Mouse (Mus musculus): Measurements from ENCODE around the gene Slc9a9.

Slc9a9 gene

GRCm38 (mm10) chr9:95166224-95166623 lies 496.5 kb downstream of the Slc9a9 start:
- POLR2A ChIA-PET, result no interaction called here
- CTCF ChIA-PET, result no interaction called here

- CTCF ChIA-PET, result no interaction called here
Measured at GRCm38 (mm10) chr9:95167806-95168205, 498.1 kb downstream of the Slc9a9 start.

GRCm38 (mm10) chr9:95168487-95169008 lies 498.8 kb downstream of the Slc9a9 start:
- CTCF ChIA-PET, result no interaction called here
- POLR2A ChIA-PET, result interaction anchor here in 1 of 4 experiments (0.7 kb wide), 1 partner anchor 421 kb away, joined by 3 read pairs; no protein-coding TSS in a partner anchor

More at GRCm38 (mm10) chr9:95167806-95168205, 498.1 kb downstream of the Slc9a9 start:
- POLR2A ChIA-PET, result no interaction called here

- CTCF ChIA-PET, result no interaction called here
- POLR2A ChIA-PET, result no interaction called here
Measured at GRCm38 (mm10) chr9:95178170-95178569, 508.5 kb downstream of the Slc9a9 start.

- ChIA-PET POLR2A (no interaction called here), CTCF (interaction anchor here in 1 of 4 experiments (0.6 kb wide), 1 partner anchor 82 kb away, joined by 3 read pairs; no protein-coding TSS in a partner anchor)
Measured at GRCm38 (mm10) chr9:95180005-95180404, 510.3 kb downstream of the Slc9a9 start.

GRCm38 (mm10) chr9:95180569-95180968 lies 510.9 kb downstream of the Slc9a9 start:
- CTCF ChIA-PET, result interaction anchor here in 1 of 4 experiments (0.6 kb wide), 1 partner anchor 81 kb away, joined by 3 read pairs; no protein-coding TSS in a partner anchor
- POLR2A ChIA-PET, result interaction anchor here in 1 of 4 experiments (0.6 kb wide), 1 partner anchor 524 kb away, joined by 3 read pairs; no protein-coding TSS in a partner anchor

- POLR2A ChIA-PET, result interaction anchor here in 1 of 4 experiments (0.6 kb wide), 1 partner anchor 525 kb away, joined by 3 read pairs; no protein-coding TSS in a partner anchor
- CTCF ChIA-PET, result no interaction called here
Measured at GRCm38 (mm10) chr9:95181241-95182043, 511.7 kb downstream of the Slc9a9 start.

- CTCF ChIA-PET, result no interaction called here
- POLR2A ChIA-PET, result no interaction called here
Measured at GRCm38 (mm10) chr9:95182272-95182671, 512.6 kb downstream of the Slc9a9 start.

GRCm38 (mm10) chr9:95184453-95184852 lies 514.7 kb downstream of the Slc9a9 start:
- CTCF ChIA-PET, result no interaction called here
- POLR2A ChIA-PET, result no interaction called here

- ChIA-PET POLR2A (no interaction called here), CTCF (no interaction called here)
Measured at GRCm38 (mm10) chr9:95185840-95186239, 516.1 kb downstream of the Slc9a9 start.

GRCm38 (mm10) chr9:95186386-95187289 lies 516.9 kb downstream of the Slc9a9 start:
- ChIA-PET CTCF (no interaction called here), POLR2A (no interaction called here)

- POLR2A ChIA-PET, result no interaction called here
- CTCF ChIA-PET, result no interaction called here
Measured at GRCm38 (mm10) chr9:95188362-95189217, 518.9 kb downstream of the Slc9a9 start.

- POLR2A ChIA-PET, result no interaction called here
- CTCF ChIA-PET, result no interaction called here
Measured at GRCm38 (mm10) chr9:95189218-95189605, 519.5 kb downstream of the Slc9a9 start.

GRCm38 (mm10) chr9:95191442-95191841 lies 521.7 kb downstream of the Slc9a9 start:
- POLR2A ChIA-PET, result no interaction called here
- CTCF ChIA-PET, result no interaction called here

GRCm38 (mm10) chr9:95192901-95193532 lies 523.3 kb downstream of the Slc9a9 start:
- POLR2A ChIA-PET, result no interaction called here
- CTCF ChIA-PET, result no interaction called here

- POLR2A ChIA-PET, result no interaction called here
- CTCF ChIA-PET, result no interaction called here
Measured at GRCm38 (mm10) chr9:95193672-95194071, 524.0 kb downstream of the Slc9a9 start.

GRCm38 (mm10) chr9:95194158-95194557 lies 524.4 kb downstream of the Slc9a9 start:
- CTCF ChIA-PET, result no interaction called here
- POLR2A ChIA-PET, result no interaction called here

GRCm38 (mm10) chr9:95207661-95208060 lies 538.0 kb downstream of the Slc9a9 start:
- ChIA-PET CTCF (no interaction called here), POLR2A (no interaction called here)

- ChIA-PET POLR2A (no interaction called here), CTCF (no interaction called here)
Measured at GRCm38 (mm10) chr9:95208681-95209080, 539.0 kb downstream of the Slc9a9 start.

All from embryonic stem cell, embryonic (primary cell).